Mouse (Mus musculus) embryonic facial prominence, embryonic 15.5 days (tissue): ENCODE measurements at regions not wholly inside any gene's neighbourhood (a gene's known extent, or its start where the extent isn't known, plus 50 kb on each side); places are given as distances from the start of the nearest gene placed in this dataset.

Experiments used
- ATAC-seq: fragments of 200-750 bp; cut with Nextera tagmentation; 2 replicates; pipeline ENCODE4 v1.8.0; 2017; ENCODE audit warnings: low read depth, moderate TSS enrichment; ENCODE audit not compliant: insufficient number of reproducible peaks, low FRiP score, low TSS enrichment
- H3K27ac ChIP-seq: fragments of 300-500 bp; sonication (generic); replicated peaks from 2 replicates; pipeline ENCODE4 v1.5.1; 2015; ENCODE audit warnings: mild to moderate bottlenecking, inconsistent platforms
- H3K27me3 ChIP-seq: fragments of 300-500 bp; sonication (generic); 2 replicates; pipeline ENCODE4 v1.6.1; 2015; ENCODE audit warnings: inconsistent platforms
- H3K36me3 ChIP-seq: fragments of 300-500 bp; sonication (generic); 2 replicates; pipeline ENCODE4 v1.6.1; 2015; ENCODE audit warnings: mild to moderate bottlenecking, inconsistent platforms
- H3K4me1 ChIP-seq: fragments of 300-500 bp; sonication (generic); 2 replicates; pipeline ENCODE4 v1.6.1; 2015; ENCODE audit warnings: inconsistent platforms
- H3K4me2 ChIP-seq: fragments of 300-500 bp; sonication (generic); replicated peaks from 2 replicates; pipeline ENCODE4 v1.6.1; 2015; ENCODE audit warnings: mild to moderate bottlenecking, inconsistent platforms
- H3K4me3 ChIP-seq: fragments of 300-500 bp; sonication (generic); replicated peaks from 2 replicates; pipeline ENCODE4 v1.5.1; 2015; ENCODE audit warnings: mild to moderate bottlenecking, inconsistent platforms
- H3K9ac ChIP-seq: fragments of 300-500 bp; sonication (generic); 2 replicates; pipeline ENCODE4 v1.6.1; 2015; ENCODE audit warnings: inconsistent platforms
- H3K9me3 ChIP-seq: fragments of 300-500 bp; sonication (generic); replicated peaks from 2 replicates; pipeline ENCODE4 v1.6.1; 2016; ENCODE audit warnings: inconsistent platforms
- WGBS: fragments of 180-500 bp; shearing (Covaris S2); methylation state at CpG from one replicate; pipeline ENCODE4 v1.1.7; 2015; 5-methylcytosine and 5-hydroxymethylcytosine counted together

- Histone ChIP-seq H3K36me3 (no peaks in the 10 kb centered on the region), H3K4me3 (no peak overlapping the region), H3K27ac (no peak overlapping the region), H3K4me2 (no peak overlapping the region), H3K9ac (no peak overlapping the region), H3K27me3 (no peaks in the 10 kb centered on the region), H3K4me1 (no peaks in the 10 kb centered on the region), H3K9me3 (no peaks in the 10 kb centered on the region)
- 87% methylated on average over 1 of the region's 1 CpGs for WGBS
- ATAC-seq, result no peak
These were observed 95.7 kb upstream of the AI593442 start for GRCm38 (mm10) chr9:52775232-52775631.

- no peaks in the 10 kb centered on the region for H3K36me3 ChIP-seq
These were observed 88.5 kb upstream of the AI593442 start for GRCm38 (mm10) chr9:52768056-52768455.

DNA sequence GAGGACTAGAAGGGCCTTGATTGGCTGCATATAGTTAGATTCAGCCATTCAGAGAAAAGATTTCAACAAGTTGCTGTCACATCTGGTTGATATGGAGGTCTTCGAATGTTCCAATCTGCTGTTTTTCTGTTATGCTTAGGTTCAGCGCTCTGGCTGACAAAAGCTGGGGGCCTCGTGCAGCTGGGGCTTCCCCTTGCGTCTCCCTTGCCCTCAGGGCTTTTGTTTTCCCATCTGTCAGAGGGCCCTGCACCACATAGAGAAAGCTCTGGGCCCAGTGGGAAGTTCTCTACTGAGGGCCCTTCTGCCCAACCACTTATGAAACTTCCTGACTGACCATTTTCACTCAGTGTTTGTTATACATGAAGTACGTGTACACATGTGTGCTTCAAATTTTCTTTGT is 86.2 kb upstream of the AI593442 start:
- Histone ChIP-seq H3K27ac (no peak overlapping the region), H3K4me3 (no peak overlapping the region), H3K4me2 (no peak overlapping the region), H3K9me3 (no peaks in the 10 kb centered on the region), H3K36me3 (no peaks in the 10 kb centered on the region), H3K9ac (no peak overlapping the region), H3K4me1 (no peaks in the 10 kb centered on the region), H3K27me3 (no peaks in the 10 kb centered on the region)
- 57% methylated on average over 5 of the region's 5 CpGs for WGBS
- ATAC-seq, result no peak

More at GRCm38 (mm10) chr9:52768056-52768455, 88.5 kb upstream of the AI593442 start:
- H3K9ac ChIP-seq, result no peak overlapping the region
- H3K27ac ChIP-seq, result no peak overlapping the region
- H3K4me1 ChIP-seq, result no peaks in the 10 kb centered on the region
- no peaks in the 10 kb centered on the region for H3K9me3 ChIP-seq
- ATAC-seq, result no peak
- H3K27me3 ChIP-seq, result no peaks in the 10 kb centered on the region
- 70% methylated on average over 5 of the region's 5 CpGs for WGBS
- no peak overlapping the region for H3K4me3 ChIP-seq
- H3K4me2 ChIP-seq, result no peak overlapping the region

DNA sequence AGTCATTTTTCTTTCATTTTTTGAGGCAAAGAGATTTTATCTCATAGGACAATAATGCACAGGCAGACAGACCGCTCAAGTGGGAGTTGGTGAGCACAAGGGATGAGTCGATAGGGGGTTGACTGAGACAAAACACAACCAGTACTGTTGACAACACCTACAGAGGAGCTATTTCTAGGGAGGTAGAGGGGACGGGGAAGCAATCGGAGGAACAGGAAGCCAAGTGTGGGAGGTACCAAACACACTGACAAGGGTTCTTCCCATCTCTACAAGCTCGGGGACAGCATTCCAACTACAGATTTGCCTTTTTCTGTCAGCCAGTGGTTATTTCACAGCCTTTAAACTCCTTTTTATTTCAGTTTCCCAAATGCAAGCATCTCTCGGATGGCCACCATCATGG is 83.3 kb upstream of the AI593442 start:
- Histone ChIP-seq H3K4me3 (no peak overlapping the region), H3K36me3 (no peaks in the 10 kb centered on the region), H3K9ac (no peak overlapping the region), H3K4me1 (no peaks in the 10 kb centered on the region), H3K4me2 (no peak overlapping the region), H3K27me3 (no peaks in the 10 kb centered on the region), H3K27ac (no peak overlapping the region), H3K9me3 (no peaks in the 10 kb centered on the region)
- no peak for ATAC-seq
- 80% methylated on average over 6 of the region's 6 CpGs for WGBS

DNA sequence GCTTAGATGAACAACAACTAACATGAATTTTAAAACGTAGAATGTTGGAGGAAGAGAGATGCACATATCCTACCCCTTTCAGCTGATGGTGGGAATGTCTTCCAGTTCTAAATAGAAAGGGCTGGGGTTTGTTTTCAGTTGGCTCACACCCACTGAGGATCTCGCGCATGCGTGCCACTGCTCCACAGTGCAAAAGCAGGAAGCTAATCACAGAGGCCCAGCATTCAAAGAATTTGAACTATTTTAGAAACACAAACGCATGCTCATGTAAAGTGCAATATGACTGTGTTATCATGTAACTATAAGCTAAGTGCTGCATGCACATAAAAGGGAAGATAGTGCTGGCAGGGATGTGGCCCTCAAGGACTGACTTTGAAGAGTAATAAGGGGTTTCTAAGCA is 81.7 kb upstream of the AI593442 start:
- Histone ChIP-seq H3K4me2 (no peak overlapping the region), H3K9ac (no peak overlapping the region), H3K27me3 (no peaks in the 10 kb centered on the region), H3K9me3 (no peaks in the 10 kb centered on the region), H3K4me3 (no peak overlapping the region), H3K27ac (no peak overlapping the region), H3K4me1 (no peaks in the 10 kb centered on the region), H3K36me3 (no peaks in the 10 kb centered on the region)
- WGBS, result 62% methylated on average over 5 of the region's 5 CpGs
- no peak for ATAC-seq

DNA sequence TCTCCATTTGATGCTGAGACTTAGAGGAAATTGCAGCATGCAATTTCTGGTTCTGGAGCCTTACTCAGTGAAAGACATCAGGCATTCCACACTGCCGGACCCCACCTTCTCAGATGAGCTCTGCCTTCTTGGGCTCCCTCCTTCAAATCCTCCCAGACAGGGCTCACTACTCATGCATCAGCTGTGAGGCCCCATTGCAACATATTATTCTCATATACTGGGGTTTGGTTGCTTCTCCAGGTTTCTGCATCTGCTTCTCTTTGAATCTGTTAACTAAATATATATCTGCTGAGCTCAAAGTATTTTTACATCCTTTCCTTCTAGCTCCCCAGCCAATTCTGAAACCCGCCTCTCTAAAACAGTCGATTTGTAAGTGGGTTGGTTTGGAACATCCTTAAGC is 68.8 kb upstream of the AI593442 start:
- 69% methylated on average over 3 of the region's 3 CpGs for WGBS
- no peaks in the 10 kb centered on the region for H3K36me3 ChIP-seq
- H3K9me3 ChIP-seq, result no peaks in the 10 kb centered on the region
- no peak overlapping the region for H3K9ac ChIP-seq
- H3K4me3 ChIP-seq, result no peak overlapping the region
- no peak for ATAC-seq
- H3K4me2 ChIP-seq, result no peak overlapping the region
- H3K27me3 ChIP-seq, result no peaks in the 10 kb centered on the region
- H3K27ac ChIP-seq, result no peak overlapping the region
- H3K4me1 ChIP-seq, result no peaks in the 10 kb centered on the region

- Histone ChIP-seq H3K4me1 (no peaks in the 10 kb centered on the region), H3K27me3 (no peaks in the 10 kb centered on the region), H3K4me2 (no peak overlapping the region), H3K27ac (no peak overlapping the region), H3K36me3 (no peaks in the 10 kb centered on the region), H3K9ac (no peak overlapping the region), H3K4me3 (no peak overlapping the region), H3K9me3 (no peaks in the 10 kb centered on the region)
- no peak for ATAC-seq
- 59% methylated on average over 5 of the region's 5 CpGs for WGBS
These were observed 59.0 kb upstream of the AI593442 start for GRCm38 (mm10) chr9:52738560-52739100.
